Mouse (Mus musculus): ENCODE measurements around the gene Elovl5. TPM values are rescaled to one million over a fixed set of nuclear protein-coding genes. Genes with fewer than 3 reads are reported as not detected.

Elovl5 gene
- polyA plus RNA-seq, 1 experiment, result 74.0 TPM

- no peaks in the 10 kb centered on the region for H3K27me3 ChIP-seq (ENCODE audit: control insufficient read depth, insufficient read depth, low read length)
- peaks cover 6% of the 10 kb centered on the region for H3K4me1 ChIP-seq (replicated peaks; ENCODE audit: control insufficient read depth, insufficient read depth, low read length)
- DNase-seq, result no peak
- no peak overlapping the region for H3K4me3 ChIP-seq (ENCODE audit: control insufficient read depth, insufficient read depth, low read length)
- no peaks in the 10 kb centered on the region for H3K36me3 ChIP-seq (ENCODE audit: control insufficient read depth, insufficient read depth, low read length)
- 30% methylated on average over 7 of the region's 7 CpGs for WGBS
- no peak for TF ChIP-seq POLR2A (IDR thresholded peaks at IDR 0.05; ENCODE audit: control insufficient read depth, extremely low read depth, insufficient read depth, low read length, poor library complexity)
- TF ChIP-seq CTCF (IDR thresholded peaks at IDR 0.05; ENCODE audit: borderline replicate concordance, control insufficient read depth, extremely low read depth, insufficient read depth, low read length, poor library complexity), result no peak
- H3K27ac ChIP-seq (ENCODE audit: control insufficient read depth, insufficient read depth, low read length), result no peak overlapping the region
Measured at GRCm38 (mm10) chr9:77911508-77912229, 5.5 kb upstream of the Elovl5 start.

DNA sequence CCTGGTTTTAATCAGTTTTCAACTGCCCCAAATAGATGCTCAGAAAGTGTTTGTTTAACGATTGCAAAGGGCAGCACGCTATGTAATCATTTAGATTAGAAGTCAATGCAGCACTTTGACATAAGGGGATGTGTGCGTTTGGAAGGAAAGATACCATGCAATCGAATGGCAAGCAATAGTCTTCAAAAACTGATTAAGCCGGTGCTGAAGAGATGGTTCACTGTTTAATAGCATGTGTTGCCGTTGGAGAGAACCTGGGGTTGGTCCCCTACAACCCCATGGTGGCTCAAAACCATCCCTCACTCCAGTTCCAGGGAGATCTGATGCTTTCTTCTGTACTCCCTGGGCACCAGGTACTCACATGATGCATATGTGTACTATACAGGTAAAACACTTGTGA lies 4.9 kb upstream of the Elovl5 start:
- Histone ChIP-seq H3K27me3 (ENCODE audit: control insufficient read depth, insufficient read depth, low read length) (no peaks in the 10 kb centered on the region), H3K27ac (ENCODE audit: control insufficient read depth, insufficient read depth, low read length) (no peak overlapping the region), H3K4me1 (replicated peaks; ENCODE audit: control insufficient read depth, insufficient read depth, low read length) (peaks cover 9% of the 10 kb centered on the region), H3K36me3 (ENCODE audit: control insufficient read depth, insufficient read depth, low read length) (no peaks in the 10 kb centered on the region), H3K4me3 (ENCODE audit: control insufficient read depth, insufficient read depth, low read length) (no peak overlapping the region)
- 84% methylated on average over 6 of the region's 6 CpGs for WGBS
- DNase-seq, result no peak
- TF ChIP-seq POLR2A (IDR thresholded peaks at IDR 0.05; ENCODE audit: control insufficient read depth, extremely low read depth, insufficient read depth, low read length, poor library complexity) (no peak), CTCF (IDR thresholded peaks at IDR 0.05; ENCODE audit: borderline replicate concordance, control insufficient read depth, extremely low read depth, insufficient read depth, low read length, poor library complexity) (no peak)

DNA sequence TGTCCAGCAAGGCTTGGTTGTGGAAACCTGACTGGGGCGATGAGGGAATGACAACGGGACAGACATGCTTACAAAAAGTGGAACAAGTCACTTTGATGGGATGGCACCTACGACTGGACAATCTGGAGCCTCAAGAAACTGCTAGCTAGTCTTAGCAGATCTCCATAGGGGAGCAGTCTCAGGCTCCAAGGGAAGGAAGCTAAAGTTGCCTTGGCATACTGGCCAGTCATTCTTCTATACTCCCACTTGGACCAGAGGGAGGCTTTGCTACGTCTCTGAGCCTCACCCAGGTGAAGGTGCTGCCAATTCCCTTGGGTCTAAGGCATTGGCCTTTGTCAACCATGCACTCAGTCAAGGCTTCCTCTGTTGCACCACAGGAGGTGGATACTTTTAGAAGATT lies 2.5 kb upstream of the Elovl5 start:
- Histone ChIP-seq H3K4me3 (ENCODE audit: control insufficient read depth, insufficient read depth, low read length) (no peak overlapping the region), H3K27me3 (ENCODE audit: control insufficient read depth, insufficient read depth, low read length) (no peaks in the 10 kb centered on the region), H3K4me1 (replicated peaks; ENCODE audit: control insufficient read depth, insufficient read depth, low read length) (peaks cover 15% of the 10 kb centered on the region), H3K27ac (ENCODE audit: control insufficient read depth, insufficient read depth, low read length) (no peak overlapping the region), H3K36me3 (ENCODE audit: control insufficient read depth, insufficient read depth, low read length) (no peaks in the 10 kb centered on the region)
- no peak for DNase-seq
- TF ChIP-seq POLR2A (IDR thresholded peaks at IDR 0.05; ENCODE audit: control insufficient read depth, extremely low read depth, insufficient read depth, low read length, poor library complexity) (no peak), CTCF (IDR thresholded peaks at IDR 0.05; ENCODE audit: borderline replicate concordance, control insufficient read depth, extremely low read depth, insufficient read depth, low read length, poor library complexity) (no peak)
- 89% methylated on average over 4 of the region's 4 CpGs for WGBS

- Histone ChIP-seq H3K4me1 (replicated peaks; ENCODE audit: control insufficient read depth, insufficient read depth, low read length) (peaks cover 16% of the 10 kb centered on the region), H3K4me3 (ENCODE audit: control insufficient read depth, insufficient read depth, low read length) (no peak overlapping the region), H3K36me3 (ENCODE audit: control insufficient read depth, insufficient read depth, low read length) (no peaks in the 10 kb centered on the region), H3K27me3 (ENCODE audit: control insufficient read depth, insufficient read depth, low read length) (no peaks in the 10 kb centered on the region), H3K27ac (ENCODE audit: control insufficient read depth, insufficient read depth, low read length) (no peak overlapping the region)
- DNase-seq, result no peak
- no peak for TF ChIP-seq POLR2A (IDR thresholded peaks at IDR 0.05; ENCODE audit: control insufficient read depth, extremely low read depth, insufficient read depth, low read length, poor library complexity)
- TF ChIP-seq CTCF (IDR thresholded peaks at IDR 0.05; ENCODE audit: borderline replicate concordance, control insufficient read depth, extremely low read depth, insufficient read depth, low read length, poor library complexity), result no peak
- WGBS, result 93% methylated on average over 4 of the region's 4 CpGs
Measured at GRCm38 (mm10) chr9:77915791-77916190, 1.4 kb upstream of the Elovl5 start.

DNA sequence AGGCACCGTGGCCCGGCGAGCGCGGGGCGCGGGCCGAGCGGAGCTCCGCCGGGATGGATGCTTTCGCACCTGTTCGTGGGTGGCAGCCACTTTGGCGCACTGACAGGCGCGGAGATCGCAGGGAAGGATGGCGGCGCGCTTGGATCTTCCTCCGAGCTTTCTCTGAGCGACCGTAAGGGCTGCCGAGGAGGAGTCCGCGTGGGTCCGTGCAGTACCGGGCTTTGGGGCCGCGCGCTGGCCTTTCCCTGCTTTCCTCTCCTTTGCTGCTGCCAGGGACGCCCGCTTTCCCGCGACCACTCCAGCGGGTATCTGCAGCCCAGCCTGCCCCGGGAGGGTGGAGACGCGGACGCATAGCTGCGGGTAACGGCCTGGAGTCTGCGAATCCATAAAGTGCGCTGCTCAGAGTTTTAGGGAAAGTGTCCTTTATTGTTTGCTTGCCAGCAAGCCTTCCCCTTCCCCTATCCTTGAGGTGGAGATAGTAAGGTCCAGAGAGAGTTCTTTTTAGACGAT lies 513 bp downstream of the Elovl5 start:
- H3K4me3 ChIP-seq (ENCODE audit: control insufficient read depth, insufficient read depth, low read length), result peak overlapping the region; percentile 92
- 1% methylated on average over 45 of the region's 45 CpGs for WGBS
- TF ChIP-seq CTCF (IDR thresholded peaks at IDR 0.05; ENCODE audit: borderline replicate concordance, control insufficient read depth, extremely low read depth, insufficient read depth, low read length, poor library complexity), result no peak
- no peak for TF ChIP-seq POLR2A (IDR thresholded peaks at IDR 0.05; ENCODE audit: control insufficient read depth, extremely low read depth, insufficient read depth, low read length, poor library complexity)
- DNase-seq, result peak; percentile 47
- H3K36me3 ChIP-seq (ENCODE audit: control insufficient read depth, insufficient read depth, low read length), result no peaks in the 10 kb centered on the region
- H3K4me1 ChIP-seq (replicated peaks; ENCODE audit: control insufficient read depth, insufficient read depth, low read length), result peaks cover 26% of the 10 kb centered on the region
- no peaks in the 10 kb centered on the region for H3K27me3 ChIP-seq (ENCODE audit: control insufficient read depth, insufficient read depth, low read length)
- peak overlapping the region; percentile 88 for H3K27ac ChIP-seq (ENCODE audit: control insufficient read depth, insufficient read depth, low read length)

DNA sequence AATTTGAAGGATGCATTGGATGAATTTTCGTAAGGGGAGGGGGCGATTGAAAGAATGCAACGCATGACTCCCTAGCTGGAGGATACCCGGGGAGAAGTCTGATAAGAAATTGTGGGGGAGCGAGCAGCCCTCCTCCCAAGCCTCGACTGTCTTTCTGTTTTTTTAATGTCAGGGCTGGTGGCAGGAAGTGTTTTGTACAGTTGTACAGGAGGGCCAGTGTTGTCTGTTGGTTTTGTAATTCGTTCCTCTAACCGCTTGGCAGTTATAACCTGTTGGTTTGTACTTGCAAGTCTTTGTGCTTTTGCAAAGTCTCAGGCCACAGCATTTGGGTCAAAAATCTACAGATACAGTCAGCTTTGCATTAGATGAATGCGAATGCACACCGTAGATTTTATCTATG lies 1.0 kb downstream of the Elovl5 start:
- Histone ChIP-seq H3K4me3 (ENCODE audit: control insufficient read depth, insufficient read depth, low read length) (peak overlapping the region; percentile 92), H3K4me1 (replicated peaks; ENCODE audit: control insufficient read depth, insufficient read depth, low read length) (peaks cover 26% of the 10 kb centered on the region), H3K36me3 (ENCODE audit: control insufficient read depth, insufficient read depth, low read length) (no peaks in the 10 kb centered on the region), H3K27ac (ENCODE audit: control insufficient read depth, insufficient read depth, low read length) (peak overlapping the region; percentile 88), H3K27me3 (ENCODE audit: control insufficient read depth, insufficient read depth, low read length) (no peaks in the 10 kb centered on the region)
- peak; percentile 45 for DNase-seq
- TF ChIP-seq CTCF (IDR thresholded peaks at IDR 0.05; ENCODE audit: borderline replicate concordance, control insufficient read depth, extremely low read depth, insufficient read depth, low read length, poor library complexity), result no peak
- no peak for TF ChIP-seq POLR2A (IDR thresholded peaks at IDR 0.05; ENCODE audit: control insufficient read depth, extremely low read depth, insufficient read depth, low read length, poor library complexity)
- under 1% methylated on average over 10 of the region's 10 CpGs for WGBS

Data from thymus, adult 2 months (tissue).